Mouse (Mus musculus) ES-Bruce4 (cell line): ENCODE data around the gene Tnfsf12.

Experiments
- EP300 ChIP-seq: IDR thresholded peaks from 2 replicates; pipeline ENCODE4 v1.6.1; 2011; ENCODE audit warnings: low read depth, low read length; ENCODE audit not compliant: insufficient read depth
- POLR2A ChIP-seq: IDR thresholded peaks from one replicate; pipeline ENCODE4 v1.8.1; 2011; ENCODE audit warnings: low read length; ENCODE audit not compliant: insufficient read depth

GRCm38 (mm10) chr11:69670786-69671725 lies 24.6 kb downstream of the Tnfsf12 start:
- no peak for TF ChIP-seq EP300
- no peak for TF ChIP-seq POLR2A
